Mouse (Mus musculus) MEL (cell line): ENCODE results near the gene Tmem45a. TPM values are rescaled to one million over a fixed set of nuclear protein-coding genes. Genes with fewer than 3 reads are reported as not detected.
A peak's percentile ranks its signal among the peaks of the same experiment; 100 is the strongest.

ENCODE experiments used
- DNase-seq: peaks from one replicate; pipeline ENCODE4 v3.0.0; 2011; ENCODE audit warnings: low read depth, low spot score
- H3K27ac ChIP-seq: 2 replicates; pipeline ENCODE4 v1.5.1; 2012; ENCODE audit warnings: low read depth, mild to moderate bottlenecking, control low read depth, low read length, moderate library complexity; ENCODE audit not compliant: control insufficient read depth
- H3K27me3 ChIP-seq, 2 experiments: fragments of 150-350 bp in 1 of 2; sonication (generic) in 1 of 2; 2 replicates each; pipeline ENCODE4 v1.6.1; 2012; ENCODE audit warnings: low read length in 2 of 2, mild to moderate bottlenecking in 2 of 2, improper control_type of control experiment in 1 of 2, moderate library complexity in 1 of 2; ENCODE audit not compliant: insufficient read depth in 2 of 2, control insufficient read depth in 1 of 2
- H3K36me3 ChIP-seq, 2 experiments: 2 replicates each; pipeline ENCODE4 v1.6.1; 2012 to 2014; ENCODE audit warnings: low read length in 2 of 2, improper control_type of control experiment in 1 of 2, inconsistent platforms in 1 of 2, mild to moderate bottlenecking in 1 of 2; ENCODE audit not compliant: insufficient read depth in 2 of 2, control insufficient read depth in 1 of 2
- H3K4me1 ChIP-seq, 2 experiments: fragments of 150-350 bp in 1 of 2; sonication (generic) in 1 of 2; 2 replicates each; pipeline ENCODE4 v1.6.1; 2012; ENCODE audit warnings: low read length in 2 of 2, improper control_type of control experiment in 1 of 2, mild to moderate bottlenecking in 1 of 2; ENCODE audit not compliant: insufficient read depth in 2 of 2, control insufficient read depth in 1 of 2
- H3K4me3 ChIP-seq, 2 experiments: fragments of 150-350 bp in 1 of 2; sonication (generic) in 1 of 2; 2 replicates each; pipeline ENCODE4 v1.5.1; 2012; ENCODE audit warnings: low read depth in 2 of 2, low read length in 2 of 2, mild to moderate bottlenecking in 2 of 2, moderate library complexity in 2 of 2, control low read depth in 1 of 2, improper control_type of control experiment in 1 of 2; ENCODE audit not compliant: control insufficient read depth in 1 of 2, insufficient read depth in 1 of 2
- H3K79me2 ChIP-seq: 2 replicates; pipeline ENCODE4 v1.6.1; 2012; ENCODE audit warnings: mild to moderate bottlenecking, low read length, moderate library complexity; ENCODE audit not compliant: control insufficient read depth, poor library complexity, insufficient read depth
- H3K9ac ChIP-seq: 2 replicates; pipeline ENCODE4 v1.6.1; 2012; ENCODE audit warnings: low read depth, mild to moderate bottlenecking, control low read depth, low read length, moderate library complexity; ENCODE audit not compliant: control insufficient read depth, poor library complexity, severe bottlenecking
- H3K9me3 ChIP-seq: fragments of 150-350 bp; sonication (generic); replicated peaks from 2 replicates; pipeline ENCODE4 v1.6.1; 2012; ENCODE audit warnings: mild to moderate bottlenecking, low read length, improper control_type of control experiment, moderate library complexity; ENCODE audit not compliant: insufficient read depth
- BHLHE40 ChIP-seq: IDR thresholded peaks from 2 replicates; pipeline ENCODE4 v1.6.1; 2012; ENCODE audit warnings: low read depth, mild to moderate bottlenecking, inconsistent platforms, low read length, improper control_type of control experiment, borderline replicate concordance
- CHD1 ChIP-seq: IDR thresholded peaks from 2 replicates; pipeline ENCODE4 v1.6.1; 2012; ENCODE audit warnings: low read depth, mild to moderate bottlenecking, inconsistent platforms, low read length, improper control_type of control experiment
- E2F4 ChIP-seq: IDR thresholded peaks from 2 replicates; pipeline ENCODE4 v1.6.1; 2011; ENCODE audit warnings: low read depth, low read length, improper control_type of control experiment, borderline replicate concordance
- ELF1 ChIP-seq: IDR thresholded peaks from 2 replicates; pipeline ENCODE4 v1.6.1; 2014; ENCODE audit warnings: low read depth, mild to moderate bottlenecking, inconsistent platforms, low read length, improper control_type of control experiment, moderate library complexity
- ETS1 ChIP-seq: IDR thresholded peaks from 2 replicates; pipeline ENCODE4 v1.6.1; 2012; ENCODE audit warnings: low read depth, mild to moderate bottlenecking, inconsistent platforms, low read length, improper control_type of control experiment, moderate library complexity
- GABPA ChIP-seq: IDR thresholded peaks from 2 replicates; pipeline ENCODE4 v1.6.1; 2012; ENCODE audit warnings: low read depth, mild to moderate bottlenecking, inconsistent platforms, low read length, improper control_type of control experiment, moderate library complexity
- JUND ChIP-seq: IDR thresholded peaks from 2 replicates; pipeline ENCODE4 v1.6.1; 2011; ENCODE audit warnings: low read depth, mild to moderate bottlenecking, improper control_type of control experiment, low read length
- KAT2A ChIP-seq: conservative IDR thresholded peaks from 2 replicates; pipeline ENCODE4 v1.6.1; 2012; ENCODE audit warnings: low read depth, low read length, improper control_type of control experiment, inconsistent platforms
- MAFK ChIP-seq: IDR thresholded peaks from 2 replicates; pipeline ENCODE4 v1.6.1; 2011; ENCODE audit warnings: low read depth, mild to moderate bottlenecking, low read length, improper control_type of control experiment, borderline replicate concordance
- MXI1 ChIP-seq: IDR thresholded peaks from 2 replicates; pipeline ENCODE4 v1.6.1; 2011; ENCODE audit warnings: mild to moderate bottlenecking, low read depth, low read length, improper control_type of control experiment
- MYB ChIP-seq: IDR thresholded peaks from 2 replicates; pipeline ENCODE4 v1.6.1; 2011; ENCODE audit warnings: mild to moderate bottlenecking, low read depth, low read length, improper control_type of control experiment
- NELFE ChIP-seq: IDR thresholded peaks from 2 replicates; pipeline ENCODE4 v1.6.1; 2011; ENCODE audit warnings: low read depth, low read length, improper control_type of control experiment
- NRF1 ChIP-seq: IDR thresholded peaks from 2 replicates; pipeline ENCODE4 v1.6.1; 2014; ENCODE audit warnings: low read depth, mild to moderate bottlenecking, inconsistent platforms, low read length, improper control_type of control experiment, moderate library complexity; ENCODE audit not compliant: poor library complexity, insufficient read depth, severe bottlenecking
- POLR2A ChIP-seq, 2 experiments: IDR thresholded peaks; 2 replicates each; pipeline ENCODE4 v1.6.1; 2011 to 2012; ENCODE audit warnings: low read length in 2 of 2, mild to moderate bottlenecking in 2 of 2, control low read depth in 1 of 2, improper control_type of control experiment in 1 of 2, low read depth in 1 of 2, moderate library complexity in 1 of 2; ENCODE audit not compliant: control insufficient read depth in 1 of 2, insufficient read depth in 1 of 2, poor library complexity in 1 of 2
- POLR2AphosphoS2 ChIP-seq: IDR thresholded peaks from 2 replicates; pipeline ENCODE4 v1.6.1; 2011; ENCODE audit warnings: low read length, improper control_type of control experiment
- RAD21 ChIP-seq: IDR thresholded peaks from 2 replicates; pipeline ENCODE4 v1.6.1; 2011; ENCODE audit warnings: mild to moderate bottlenecking, low read depth, low read length, improper control_type of control experiment
- SIN3A ChIP-seq: IDR thresholded peaks from 2 replicates; pipeline ENCODE4 v1.6.1; 2012; ENCODE audit warnings: low read length, improper control_type of control experiment, inconsistent platforms
- SMC3 ChIP-seq: IDR thresholded peaks from 2 replicates; pipeline ENCODE4 v1.6.1; 2011; ENCODE audit warnings: low read depth, low read length, improper control_type of control experiment
- TAL1 ChIP-seq: IDR thresholded peaks from 2 replicates; pipeline ENCODE4 v1.6.1; 2012; ENCODE audit warnings: mild to moderate bottlenecking, inconsistent platforms, low read length, moderate library complexity, mixed read lengths
- ZKSCAN1 ChIP-seq: IDR thresholded peaks from 2 replicates; pipeline ENCODE4 v1.6.1; 2012; ENCODE audit warnings: low read depth, mild to moderate bottlenecking, inconsistent platforms, low read length, improper control_type of control experiment, moderate library complexity
- ZMIZ1 ChIP-seq: IDR thresholded peaks from 2 replicates; pipeline ENCODE4 v1.6.1; 2012; ENCODE audit warnings: low read depth, mild to moderate bottlenecking, inconsistent platforms, low read length, improper control_type of control experiment, moderate library complexity
- polyA plus RNA-seq, 2 experiments: library from polyadenylated mRNA; stranded (reverse) in 1 of 2; unstranded in 1 of 2; fragments of >175 nt in 1 of 2; fragments of >200 nt in 1 of 2; gene quantifications; 2 replicates each; pipeline versions ENCODE4 v1.2.1 to v1.2.4; 2012; ENCODE audit warnings: low replicate concordance in 2 of 2, low read depth in 1 of 2; ENCODE audit not compliant: insufficient read length in 2 of 2, insufficient read depth in 1 of 2, missing spikeins in 1 of 2
- total RNA-seq: library from RNA; depleted of rRNA; stranded (reverse); fragments of 300-350 nt; gene quantifications from 2 replicates; pipeline ENCODE4 v1.2.3, GENCODE M21; 2012

Gene Tmem45a
- total and polyA plus RNA-seq, 3 experiments: not detected

- TF ChIP-seq ETS1 (peak; percentile 44; the same call in 1 of the 2 replicates), MAFK (no peak), POLR2AphosphoS2 (0 out of 2 replicates have a peak, but pooled peaks have one; percentile 16), JUND (no peak), GABPA (no peak), NELFE (peak; percentile 49), MXI1 (peak; percentile 83), MYB (no peak), ELF1 (no peak), ZKSCAN1 (no peak), NRF1 (no peak), SMC3 (no peak), KAT2A (0 out of 2 replicates have a peak, but pooled peaks have one; percentile 11), E2F4 (no peak), TAL1 (no peak), CHD1 (no peak; the same call in 1 of the 2 replicates), ZMIZ1 (no peak), POLR2A (IDR thresholded peaks at IDR 0.05; ENCODE audit: control insufficient read depth in 1 of 2, insufficient read depth in 1 of 2, low read depth in 1 of 2, low read length in 2 of 2, poor library complexity in 1 of 2) (peak in 1 of 2 experiments; percentile 58; a peak in 2 of 4 replicates), SIN3A (peak; percentile 79; the same call in 1 of the 2 replicates), RAD21 (no peak)
Observed at GRCm38 (mm10) chr16:56793778-56794177, 92.2 kb downstream of the Tmem45a start (continued).

DNA sequence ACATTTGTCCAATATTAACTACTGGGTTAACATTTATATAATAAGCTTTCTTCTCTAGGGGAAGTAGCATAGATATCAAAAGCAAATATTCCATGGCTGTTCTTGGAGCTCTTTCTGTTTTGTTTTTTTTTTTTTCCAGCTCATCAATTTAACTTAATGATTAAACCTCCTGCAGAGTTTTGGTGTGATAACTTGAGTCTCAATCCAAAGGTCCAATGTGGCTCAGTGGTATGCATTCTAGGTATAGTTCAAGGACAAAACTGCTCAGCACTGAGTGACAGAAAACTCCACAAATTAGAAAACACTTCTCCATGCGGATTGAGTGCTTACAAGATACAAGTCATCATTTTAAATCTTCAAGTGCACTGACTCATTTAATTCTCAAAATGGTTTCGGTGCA lies 100.0 kb downstream of the Tmem45a start:
- peaks cover 0 to 3% of the 10 kb centered on the region in 2 experiments; a peak in 1 of 4 replicates for H3K36me3 ChIP-seq
- TF ChIP-seq BHLHE40: no peak
- no peaks in the 10 kb centered on the region for H3K4me1 ChIP-seq
- no peak overlapping the region for H3K9ac ChIP-seq
- no peak overlapping the region for H3K27ac ChIP-seq
- no peaks in the 10 kb centered on the region; the same call in 1 of the 2 replicates for H3K79me2 ChIP-seq
- H3K9me3 ChIP-seq: no peaks in the 10 kb centered on the region
- H3K27me3 ChIP-seq: no peaks in the 10 kb centered on the region
- H3K4me3 ChIP-seq: no peak overlapping the region
- no peak for DNase-seq
